Mouse (Mus musculus): Measurements from ENCODE around the gene Lrguk.

Gene Lrguk

DNA sequence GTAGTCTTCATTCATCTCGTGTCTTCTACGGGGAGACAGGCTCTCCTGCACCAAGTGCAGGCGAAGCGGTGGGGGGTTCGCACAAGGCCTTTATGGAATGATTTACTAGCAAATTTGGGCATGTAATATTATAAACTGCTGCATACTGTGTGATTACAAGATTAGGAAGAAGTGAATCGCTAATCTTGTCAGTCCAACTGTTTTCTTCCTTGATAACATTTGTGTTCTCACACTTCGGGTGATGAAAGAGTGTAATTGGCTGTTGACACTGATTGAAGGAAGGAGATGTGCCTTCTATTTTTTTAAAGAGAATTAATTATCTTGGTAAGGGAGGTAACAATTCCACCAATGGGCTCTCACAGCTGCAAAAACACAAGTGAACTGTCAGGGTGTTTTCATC, 119.4 kb downstream of the Lrguk start:
- DNase-seq = no peak

DNA sequence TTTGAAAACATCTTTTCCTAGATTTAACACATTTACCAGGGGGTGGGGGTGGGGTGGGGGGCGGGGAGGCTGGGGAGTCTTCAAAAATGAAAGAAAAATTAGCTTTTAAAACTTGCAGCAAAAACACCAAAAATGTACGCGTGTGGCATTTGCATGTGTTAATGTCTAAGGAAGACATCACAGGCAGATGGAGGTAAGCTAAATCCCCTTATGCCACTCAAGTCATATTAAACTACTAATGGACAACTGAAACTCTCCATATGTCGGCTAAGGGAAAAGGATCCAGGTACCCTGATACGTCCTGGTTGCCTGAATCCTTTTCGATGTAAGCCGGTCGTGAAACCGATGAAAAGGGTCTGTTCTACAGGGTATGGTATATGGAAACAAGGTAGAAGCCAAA, 119.8 kb downstream of the Lrguk start:
- no peak for DNase-seq

DNA sequence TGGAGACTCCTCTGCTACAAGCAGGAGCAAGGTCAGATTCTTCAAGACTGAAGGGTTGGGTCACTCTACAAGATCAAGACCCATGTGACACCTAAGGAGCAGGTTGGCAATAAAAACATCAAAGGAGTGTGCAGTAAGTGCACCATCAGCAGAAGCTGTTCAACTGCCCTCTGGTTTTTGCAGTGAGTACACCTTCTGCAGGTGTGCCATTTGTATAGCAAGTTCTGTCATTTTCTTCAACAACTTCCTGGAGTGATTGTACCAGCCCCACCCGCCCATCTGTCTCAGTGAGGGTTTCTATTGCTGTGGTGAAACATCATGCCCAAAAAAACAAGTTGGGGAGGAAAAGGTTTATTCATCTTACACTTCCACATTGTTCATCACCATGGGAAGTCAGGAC, 120.6 kb downstream of the Lrguk start:
- DNase-seq = no peak

DNA sequence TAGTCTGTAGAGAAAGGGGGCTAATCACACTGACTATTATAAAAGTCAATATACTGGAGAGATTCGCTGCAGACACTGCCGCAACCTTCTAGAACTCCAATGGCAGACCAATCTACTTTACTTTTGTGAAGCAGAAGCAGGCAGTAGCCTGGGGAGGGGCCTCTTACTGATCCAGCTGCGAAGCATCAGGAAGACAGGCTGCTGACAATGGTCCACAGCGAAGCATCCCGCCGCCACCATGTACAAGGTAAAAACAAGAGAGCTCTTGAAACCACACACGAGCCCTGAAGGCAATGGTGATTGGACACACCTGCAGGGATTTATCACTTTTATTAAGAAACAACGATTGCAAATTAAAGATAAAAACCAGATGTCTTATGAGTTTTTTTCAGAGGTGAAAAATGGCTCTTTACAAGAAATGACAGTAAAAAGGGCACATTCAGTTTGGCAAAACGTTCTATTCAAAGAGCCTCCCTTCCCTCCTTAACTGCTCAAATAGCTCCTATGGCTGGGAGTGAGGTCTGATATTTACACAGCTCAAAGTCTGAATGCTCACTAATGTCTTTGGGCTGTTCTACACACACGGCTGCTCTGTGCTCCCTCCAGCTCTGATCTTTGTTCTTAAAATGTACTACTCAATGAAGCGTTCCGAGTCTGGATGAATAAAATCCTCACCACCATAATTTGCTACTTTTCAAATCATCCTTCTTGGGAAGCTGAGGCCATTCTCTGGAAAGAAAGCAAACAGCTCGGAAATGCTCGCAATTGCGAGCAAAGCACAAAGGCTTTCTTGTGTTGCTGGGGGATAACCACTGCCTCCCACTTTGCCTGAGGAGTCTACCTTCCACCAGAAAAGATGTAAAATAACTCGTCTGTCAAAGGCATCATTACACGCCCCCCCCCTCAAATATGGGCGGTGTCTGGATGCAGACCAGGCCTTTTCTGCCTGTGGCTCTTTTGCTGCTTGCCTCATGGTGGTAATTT, 124.1 kb downstream of the Lrguk start:
- no peak for DNase-seq

DNA sequence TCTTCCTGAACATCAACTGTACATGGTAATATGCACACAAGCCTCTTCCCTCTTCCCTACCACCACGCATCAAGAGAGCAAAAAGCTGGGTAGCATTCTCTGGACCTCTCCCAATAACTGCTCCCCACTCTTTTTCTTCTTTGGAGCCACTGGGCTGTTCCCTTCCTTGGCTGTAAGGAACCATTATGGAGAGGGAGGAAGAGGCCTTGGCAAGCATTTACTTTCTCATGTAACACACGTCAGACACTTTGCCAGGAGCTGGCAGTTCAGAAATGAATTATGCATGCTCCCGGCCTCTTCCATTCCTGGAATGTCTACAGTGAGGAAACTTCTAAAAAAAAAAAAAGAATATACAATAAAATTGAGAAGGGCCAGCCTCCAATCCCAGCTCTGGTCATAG, 125.0 kb downstream of the Lrguk start:
- DNase-seq = peak; percentile 66 to 74

DNA sequence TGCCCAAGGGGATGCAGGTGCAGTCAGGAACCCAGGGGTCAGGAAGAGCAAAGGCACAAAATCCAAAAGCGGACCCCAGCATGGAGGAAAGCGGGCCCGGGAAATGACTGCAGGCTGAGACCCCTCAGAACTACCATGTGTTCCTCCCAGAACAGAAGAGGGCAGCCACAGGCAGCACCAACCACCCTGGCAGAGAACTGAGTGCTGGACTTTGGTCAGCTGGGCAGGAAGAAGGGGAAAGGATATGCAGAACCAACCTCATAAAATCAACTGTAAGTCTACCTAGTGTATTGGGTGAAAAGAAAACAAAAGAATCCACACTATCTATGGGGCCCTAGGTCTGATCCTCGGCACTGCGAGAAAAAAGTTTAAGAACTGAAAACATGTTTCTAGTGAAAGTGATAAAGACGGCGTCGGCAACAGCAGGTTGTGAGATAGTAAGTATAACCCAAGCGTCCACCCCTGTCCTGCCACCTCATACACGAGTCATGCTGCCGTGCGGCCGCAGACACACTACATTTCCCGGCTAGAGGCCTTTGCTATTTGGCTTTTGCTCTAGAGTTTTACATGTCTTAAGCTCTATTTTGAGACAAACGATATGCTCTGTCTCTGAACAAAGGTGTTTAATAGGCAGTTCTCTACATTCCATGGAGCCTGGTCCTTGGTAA, 126.0 kb downstream of the Lrguk start:
- DNase-seq = peak; percentile 55 to 82

DNA sequence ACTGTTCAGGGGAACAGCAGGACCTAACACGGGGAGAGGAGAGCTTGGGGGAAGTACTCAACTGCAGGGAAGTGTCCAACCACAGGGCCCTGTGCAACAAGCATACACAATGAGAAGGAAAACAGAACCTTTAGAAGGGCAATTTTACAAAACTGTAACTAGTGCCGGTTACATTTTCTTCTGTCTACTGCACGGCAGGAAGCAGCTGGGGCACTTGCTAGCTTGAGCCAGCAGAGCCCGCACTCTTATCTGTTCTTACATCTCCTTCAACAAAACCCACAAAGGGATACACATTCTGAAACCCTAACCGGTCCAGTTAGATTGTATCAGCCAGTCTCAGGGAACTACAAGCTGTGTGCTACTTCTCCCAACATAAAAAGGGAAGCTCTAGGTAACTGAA, 126.8 kb downstream of the Lrguk start:
- DNase-seq = peak; percentile 42 to 67

DNA sequence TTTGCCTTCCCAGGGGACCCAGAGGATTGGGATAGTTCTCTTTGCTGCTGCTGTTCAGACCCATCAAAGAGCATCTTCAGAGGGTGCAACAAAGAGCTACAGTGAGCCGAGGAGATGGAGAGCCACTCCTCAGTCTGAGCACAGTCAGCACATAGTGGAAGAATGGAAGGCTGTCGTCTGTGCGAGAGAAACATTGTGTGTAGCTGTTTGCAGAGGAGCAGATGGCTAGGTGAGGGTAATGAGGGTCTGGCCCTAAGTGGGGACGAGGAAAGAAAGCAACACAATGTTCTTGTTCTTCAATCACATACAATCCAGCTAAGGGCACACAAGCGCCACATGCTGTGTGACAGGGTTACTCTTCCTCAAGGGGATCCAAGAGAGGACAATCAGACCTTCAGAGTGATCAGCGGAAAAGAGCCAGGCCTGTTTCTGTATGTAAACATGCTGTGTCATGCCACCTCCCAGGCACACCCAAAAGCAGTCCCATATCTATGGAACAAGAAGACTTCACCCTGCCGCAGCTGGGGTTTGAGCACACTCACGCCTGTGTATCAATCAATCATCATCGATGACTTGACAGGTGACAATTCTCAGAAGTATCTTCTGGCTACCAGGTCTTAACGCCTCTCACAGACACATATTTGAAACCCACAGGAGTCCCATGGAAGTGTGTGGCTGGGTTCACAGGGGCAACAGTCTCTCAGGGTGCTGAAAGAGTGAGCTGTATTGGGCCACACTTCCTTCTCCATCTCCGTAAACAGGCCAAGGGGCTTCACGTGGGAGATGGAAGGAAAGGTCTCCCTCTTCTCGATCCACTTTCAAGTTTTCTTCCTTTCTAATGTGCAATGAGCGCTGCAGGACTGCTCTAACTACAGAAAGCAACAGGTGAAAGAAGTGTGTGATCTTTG, 127.8 kb downstream of the Lrguk start:
- no peak for DNase-seq

DNA sequence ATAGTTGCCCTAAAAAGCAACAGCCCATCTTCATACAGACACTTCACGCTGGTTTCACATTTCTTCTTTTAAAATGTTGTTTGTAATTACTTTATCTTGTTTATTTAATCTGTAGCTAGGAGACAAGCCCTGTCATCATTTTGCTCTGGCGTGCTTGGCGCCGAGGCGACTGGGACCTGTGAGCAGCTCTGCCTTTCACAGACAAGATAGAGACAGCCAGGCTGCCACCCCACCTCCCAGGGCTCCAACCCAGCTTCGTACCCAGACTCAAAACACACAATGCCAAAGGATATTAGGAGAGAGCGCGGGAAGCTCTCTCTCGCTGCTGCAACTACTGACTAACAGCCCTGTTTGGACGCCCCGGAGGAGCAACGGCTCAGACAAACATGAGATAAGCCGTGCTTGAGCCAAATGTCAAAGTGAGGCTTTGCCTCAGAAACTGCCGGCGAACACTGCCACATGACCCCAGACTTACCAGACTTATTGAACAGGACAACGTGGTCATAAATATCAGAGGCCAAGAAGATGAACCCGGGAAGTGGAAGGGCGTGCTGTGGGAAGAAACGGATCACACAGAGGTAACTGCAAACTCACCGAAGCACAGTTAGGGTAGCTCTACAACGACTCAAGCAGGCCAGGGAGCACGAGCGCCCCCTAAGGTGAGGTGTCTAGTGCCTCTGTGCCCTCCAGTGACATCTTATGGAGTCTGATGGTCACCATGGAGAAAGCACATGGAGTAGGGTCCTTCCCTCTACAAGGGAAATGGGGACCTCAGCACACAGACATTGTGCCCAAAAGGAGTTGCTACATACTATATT, 131.0 kb downstream of the Lrguk start:
- DNase-seq = no peak

DNA sequence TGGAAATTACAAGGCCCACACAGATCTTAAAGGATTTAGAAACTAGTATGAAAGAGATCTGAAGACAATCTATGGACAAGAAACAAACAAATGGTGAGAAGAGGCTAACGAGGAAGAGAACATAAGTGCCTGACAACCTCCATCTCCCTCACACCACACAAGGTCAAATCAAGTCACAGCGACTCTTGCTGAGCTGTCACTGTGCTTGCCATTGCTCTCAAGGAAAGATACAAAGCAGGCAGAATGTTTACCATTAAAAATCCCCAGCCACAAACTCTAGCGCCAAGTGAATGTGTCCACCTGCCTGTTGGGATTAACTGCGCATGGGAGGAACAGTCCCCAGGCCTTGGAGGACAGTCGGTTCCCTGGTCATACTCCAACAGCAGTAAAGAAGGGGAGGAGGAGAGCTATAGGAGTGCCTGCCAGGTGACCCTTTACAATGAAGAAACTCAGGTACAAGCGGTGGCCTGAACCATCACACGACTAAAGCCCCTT, 131.6 kb downstream of the Lrguk start:
- DNase-seq = no peak

DNA sequence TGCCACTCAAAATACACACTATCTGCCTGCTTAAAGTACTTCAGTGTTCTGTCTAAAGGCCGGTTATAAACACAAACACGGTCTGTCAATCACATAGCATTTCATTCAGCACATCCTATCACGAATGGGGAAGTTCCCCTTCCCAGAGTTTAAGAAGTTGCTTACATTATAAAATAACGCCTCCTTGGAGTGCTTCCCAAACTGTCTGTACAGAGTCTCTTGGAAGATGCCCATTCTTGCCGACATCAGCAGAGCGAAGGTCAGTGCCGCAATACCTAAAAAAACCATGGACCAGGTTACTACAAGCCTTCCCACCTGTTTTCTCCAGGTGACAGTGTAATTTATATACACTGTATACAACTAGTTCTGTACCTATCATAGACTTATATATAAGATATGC, 132.3 kb downstream of the Lrguk start:
- DNase-seq = peak; percentile 54 to 56

DNA sequence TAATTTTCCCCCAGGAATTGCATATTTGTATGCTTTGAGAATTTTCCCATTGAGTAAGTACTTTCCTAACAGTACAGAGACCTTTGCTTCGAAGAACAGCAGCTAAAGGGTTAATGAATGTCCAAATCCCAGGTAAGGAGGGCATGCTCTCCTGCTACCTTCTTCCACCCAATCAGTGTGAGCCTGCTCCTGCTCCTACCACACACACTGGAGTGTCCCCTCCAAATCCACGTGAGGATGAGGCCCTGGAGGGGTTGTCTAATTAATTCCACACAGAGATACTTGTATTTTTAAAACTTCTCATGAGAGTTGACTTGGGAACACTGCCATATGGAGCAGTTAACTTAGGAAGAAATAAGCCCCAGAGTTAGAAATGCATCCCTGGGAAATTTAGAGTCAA, 133.4 kb downstream of the Lrguk start:
- DNase-seq = peak in 1 of 2 experiments; percentile 75

DNA sequence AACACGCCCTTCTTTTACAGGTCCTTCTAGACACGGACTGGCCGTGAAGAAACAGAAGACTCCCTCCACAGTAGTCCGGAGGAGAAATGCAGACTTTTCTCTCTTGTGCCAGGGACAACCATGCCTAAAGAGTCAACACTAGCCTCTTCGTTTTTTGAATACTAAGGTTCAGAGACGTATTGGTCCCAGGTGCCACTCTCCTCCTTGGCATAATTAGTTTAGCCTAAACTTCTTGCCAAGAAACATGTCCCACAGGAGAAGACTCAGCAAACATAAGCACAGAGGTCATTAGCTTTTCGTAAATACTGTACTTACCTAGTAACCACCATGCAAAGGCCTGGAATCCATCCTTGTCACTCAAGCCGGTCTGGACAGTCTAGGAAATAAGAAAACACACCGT, 133.8 kb downstream of the Lrguk start:
- no peak for DNase-seq

DNA sequence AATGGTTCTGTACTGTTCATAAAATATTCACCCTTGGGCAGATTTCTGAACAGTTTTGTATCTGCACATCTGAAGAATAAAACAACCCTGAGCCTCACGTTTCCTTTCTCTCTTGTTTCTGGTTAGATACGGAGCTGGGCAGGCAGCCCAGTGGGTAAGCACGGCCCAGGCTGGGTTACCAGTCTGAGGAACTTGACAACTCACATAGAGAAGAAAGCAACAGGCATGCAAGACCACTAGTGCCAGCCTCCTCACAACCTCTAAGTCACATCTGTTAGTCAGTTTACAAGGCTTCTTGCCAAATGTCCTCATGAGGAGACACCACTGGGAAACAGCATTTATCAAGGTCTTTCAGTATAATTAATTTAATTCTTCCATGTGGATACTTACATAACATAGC, 139.6 kb downstream of the Lrguk start:
- DNase-seq = no peak

DNA sequence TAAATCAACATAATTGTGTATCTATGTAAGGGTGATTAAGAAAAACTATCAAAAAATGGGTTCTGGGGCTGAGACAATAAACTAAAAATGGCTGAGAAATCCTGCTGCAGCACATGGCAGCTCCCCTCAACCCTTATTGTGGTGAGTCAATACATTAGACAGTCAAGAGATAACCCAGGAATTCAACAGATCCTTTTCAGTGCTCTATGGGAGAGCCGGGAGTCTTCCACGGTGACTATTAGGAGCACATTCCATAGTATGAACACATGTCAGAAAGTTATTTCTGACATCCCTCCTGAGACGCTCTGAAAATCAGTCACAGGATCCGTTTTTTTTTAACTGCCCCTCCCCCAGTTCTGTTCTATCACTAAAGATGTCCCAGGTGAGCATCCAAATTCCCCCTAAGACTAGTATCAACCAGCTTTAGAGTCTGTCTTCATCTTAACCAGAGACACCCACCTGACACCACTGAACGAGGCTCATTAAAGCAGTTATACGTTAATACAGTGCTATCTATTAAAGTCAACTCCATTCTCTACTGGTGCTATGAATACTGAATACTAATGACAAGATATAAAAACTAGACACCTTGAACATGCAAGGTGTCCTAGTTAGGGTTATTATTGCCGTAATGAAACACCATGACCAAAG, 141.7 kb downstream of the Lrguk start:
- DNase-seq = no peak

DNA sequence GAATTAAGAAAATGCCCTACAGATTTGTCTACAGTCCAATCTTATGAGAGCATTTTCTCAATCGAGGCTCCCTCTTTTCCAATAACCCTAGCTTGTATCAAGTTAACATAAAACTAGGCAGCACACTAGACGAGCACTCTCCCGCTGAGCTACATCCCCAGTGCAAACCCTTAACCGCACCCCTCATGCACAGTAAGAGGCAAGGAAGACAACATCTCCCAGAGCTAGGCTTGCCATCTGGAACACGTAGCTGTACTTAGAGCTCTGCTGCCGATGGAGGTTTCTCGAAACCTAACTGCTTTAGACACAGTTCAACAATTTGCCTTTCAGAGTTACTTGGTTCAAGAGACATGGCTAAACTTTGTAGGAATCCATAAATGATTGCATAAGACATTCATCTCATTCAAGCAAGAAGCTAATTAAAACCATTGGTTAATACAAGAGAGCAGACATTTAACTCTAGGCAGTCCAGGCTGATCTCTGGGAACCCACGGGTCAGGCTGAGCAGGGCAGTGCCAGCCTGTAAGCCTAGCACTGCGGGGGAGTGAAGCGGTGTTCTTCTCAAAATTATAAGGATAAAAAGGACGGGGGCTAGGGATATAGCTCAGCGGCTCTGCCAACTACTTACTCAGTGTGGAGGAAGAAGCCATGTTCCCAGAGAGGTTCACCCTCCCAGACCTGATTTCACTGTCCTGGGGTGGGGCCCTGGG, 142.7 kb downstream of the Lrguk start:
- peak; percentile 29 to 66 for DNase-seq

DNA sequence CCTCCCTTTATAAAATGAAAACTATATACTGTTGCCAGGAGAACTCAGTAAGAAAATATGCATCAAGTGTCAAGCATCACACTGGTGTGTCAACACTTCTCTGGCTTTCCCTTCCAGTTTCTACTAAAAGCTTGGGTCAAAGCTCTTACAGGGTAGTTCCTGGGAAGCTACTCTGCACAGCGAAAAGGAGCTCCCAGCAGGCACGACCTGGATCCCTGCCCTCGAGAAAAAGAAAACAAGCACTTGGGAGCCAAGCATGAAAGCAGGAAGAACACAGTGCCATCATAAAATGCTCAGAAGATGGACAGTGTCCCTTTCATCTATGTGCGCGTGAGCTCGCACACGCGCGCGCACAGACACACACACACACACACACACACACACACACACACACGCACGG, 144.0 kb downstream of the Lrguk start:
- DNase-seq = peak in 1 of 2 experiments; percentile 41

DNA sequence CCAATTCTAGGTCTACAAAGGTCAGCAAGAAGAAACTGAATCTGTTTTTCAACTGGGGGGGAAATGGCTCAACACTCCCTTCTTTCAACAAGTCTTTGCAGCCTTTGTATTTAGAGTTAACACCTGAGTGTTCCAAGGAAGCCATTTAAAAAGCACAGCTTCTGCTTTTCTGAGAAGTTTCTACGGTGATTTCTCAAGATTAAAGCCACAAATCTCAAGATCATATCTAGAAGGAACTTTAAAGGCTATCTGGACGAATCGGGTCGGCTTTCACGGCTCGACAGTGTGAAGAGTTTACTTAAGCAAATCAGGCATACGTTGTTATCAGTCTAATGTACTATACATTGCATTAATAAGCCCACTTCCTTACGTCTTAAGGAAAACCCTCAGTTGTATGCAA, 145.5 kb downstream of the Lrguk start:
- no peak for DNase-seq

DNA sequence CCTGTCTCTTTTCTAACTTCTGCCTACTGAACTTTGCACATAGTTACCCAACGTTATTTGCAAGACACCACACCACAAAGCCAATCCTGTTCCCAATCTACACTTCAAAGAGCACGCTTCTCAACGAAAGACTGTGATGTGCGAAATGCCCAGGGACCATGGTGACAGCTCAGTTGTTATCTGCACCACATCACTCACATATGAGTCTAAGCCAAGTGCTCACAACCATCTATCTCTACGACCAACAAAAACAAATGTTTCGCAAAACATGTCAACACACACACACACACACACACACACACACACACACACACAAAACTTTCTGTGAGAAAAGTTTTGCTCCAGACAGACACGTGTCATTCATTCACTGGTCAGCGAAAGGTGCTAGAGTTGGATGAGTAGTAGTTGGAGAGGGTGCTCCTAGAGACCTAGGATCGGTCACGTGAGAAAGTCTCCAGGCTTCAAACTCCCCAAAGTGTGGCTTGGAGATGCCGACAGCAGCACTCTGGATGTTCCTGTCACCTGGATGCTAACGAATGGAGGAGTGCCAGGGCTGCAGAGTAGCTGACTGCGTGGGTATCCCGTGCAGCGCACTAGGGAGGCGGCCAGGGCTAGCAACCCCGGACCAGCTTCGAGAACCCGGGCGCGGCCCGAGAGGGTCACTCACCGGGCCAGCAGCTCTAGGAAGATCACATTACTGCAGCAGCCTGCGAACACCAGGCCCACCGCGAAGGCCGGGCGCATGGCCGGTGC, 147.0 kb downstream of the Lrguk start:
- peak in 1 of 2 experiments; percentile 44 for DNase-seq

DNA sequence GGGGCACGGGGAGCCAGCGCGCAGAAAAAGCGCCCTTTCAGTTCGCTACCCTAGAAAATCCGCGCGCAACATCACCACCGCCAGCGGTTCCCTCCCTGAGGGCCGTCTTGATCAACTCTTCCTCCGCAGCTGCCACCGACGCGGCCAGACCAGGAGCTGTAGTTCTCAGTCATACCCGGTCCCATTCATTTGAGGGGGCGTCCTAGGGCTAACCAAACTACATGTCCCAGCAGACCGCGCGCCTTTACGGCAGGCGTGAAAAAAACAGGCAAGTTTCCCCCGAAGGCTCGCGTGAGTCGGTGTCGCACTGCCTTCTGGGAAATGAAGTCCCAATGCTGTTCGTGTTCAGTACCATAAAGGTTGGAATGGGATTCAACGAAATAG, 147.6 kb downstream of the Lrguk start, which contains the start of gene Slc35b4:
Gene Slc35b4 (minus strand): TSS at position 248 of the 384 bp plus-strand sequence.
- peak; percentile 97 to 98 for DNase-seq
